Mouse (Mus musculus) left cerebral cortex, adult 6 months (tissue): Measurements from ENCODE around the gene Crabp2. TPM values are rescaled to one million over a fixed set of nuclear protein-coding genes. Genes with fewer than 3 reads are reported as not detected.

Source experiments
- long read RNA-seq, 2 experiments: library from polyadenylated mRNA; unstranded; transcript quantifications; one replicate each; pipeline ENCODE4 v2.0.0; 2019 to 2020
- polyA plus RNA-seq: library from polyadenylated mRNA; unstranded; fragments of <200 nt; fragmentation: Nextera tagmentation; gene quantifications from 2 replicates; pipeline ENCODE4 v1.2.3, GENCODE M21; 2021

Crabp2 gene
- polyA plus RNA-seq, result 12.9 and 20.4 TPM in 2 replicates
- long read RNA-seq, experiment 1, partial matches to known transcripts, result 1 of 1 reads
- long read RNA-seq, experiment 1, other reads (novel, unspliced or antisense), result 0 of 1 reads
- long read RNA-seq, experiment 2, transcript Crabp2-201 (4 exons, 931 nt), result major isoform, 10 of 10 reads
- long read RNA-seq, experiment 2, partial matches to known transcripts, result 0 of 10 reads
- long read RNA-seq, experiment 2, other reads (novel, unspliced or antisense), result 0 of 10 reads

GRCm38 (mm10) chr3:87948378-87949265 is at the start of gene Crabp2:
Crabp2 (plus strand) TSS chr3:87948666.

GRCm38 (mm10) chr3:87905880-87906485 is 42.5 kb upstream of the Crabp2 start, which contains the start of gene Hdgf:
Hdgf (plus strand) TSS chr3:87906321.

GRCm38 (mm10) chr3:87919336-87920108 is 28.9 kb upstream of the Crabp2 start, which contains the start of gene Mrpl24:
Mrpl24 (plus strand) TSS chr3:87919506.

GRCm38 (mm10) chr3:87930078-87930795 is 18.2 kb upstream of the Crabp2 start, which contains the start of the genes Isg20l2 and Rrnad1:
Isg20l2 (plus strand) TSS chr3:87930314.
Rrnad1 (minus strand) TSS chr3:87930717.

GRCm38 (mm10) chr3:87970939-87971488 is 22.5 kb downstream of the Crabp2 start, which contains the start of gene Nes:
Nes (plus strand) TSS chr3:87971078.

GRCm38 (mm10) chr3:88000181-88000580 is 51.7 kb downstream of the Crabp2 start, which contains the start of gene Bcan:
Bcan (minus strand) TSS chr3:88000230.

Other genes with a start within 250 kb of the Crabp2 start
- 0.08 and 0.34 TPM in 2 replicates for gene Lrrc71, start 200.0 kb upstream of the Crabp2 start, polyA plus RNA-seq
- 0.72 and 1.2 TPM in 2 replicates for gene Ntrk1, start 153.5 kb upstream of the Crabp2 start, polyA plus RNA-seq
- 0.21 and 0.27 TPM in 2 replicates for gene Insrr, start 151.7 kb upstream of the Crabp2 start, polyA plus RNA-seq
- 2.9 and 3.4 TPM in 2 replicates for gene Pear1, start 124.4 kb upstream of the Crabp2 start, polyA plus RNA-seq
- not detected in 2 replicates for gene Sh2d2a, start 101.9 kb upstream of the Crabp2 start, polyA plus RNA-seq
- 4.0 and 5.3 TPM in 2 replicates for gene Prcc, start 63.1 kb upstream of the Crabp2 start, polyA plus RNA-seq
- gene Hdgf, start 42.3 kb upstream of the Crabp2 start, polyA plus RNA-seq, result 78.2 and 136 TPM in 2 replicates
- 66.0 and 75.7 TPM in 2 replicates for gene Mrpl24, start 29.2 kb upstream of the Crabp2 start, polyA plus RNA-seq
- gene Isg20l2, start 18.4 kb upstream of the Crabp2 start, polyA plus RNA-seq, result 3.2 and 5.5 TPM in 2 replicates
- gene Rrnad1, start 17.9 kb upstream of the Crabp2 start, polyA plus RNA-seq, result 8.7 and 9.4 TPM in 2 replicates
- 0.83 and 1.5 TPM in 2 replicates for gene Nes, start 22.4 kb downstream of the Crabp2 start, polyA plus RNA-seq
- gene Bcan, start 51.6 kb downstream of the Crabp2 start, polyA plus RNA-seq, result 169 and 175 TPM in 2 replicates
- 14.7 and 18.6 TPM in 2 replicates for gene Hapln2, start 78.9 kb downstream of the Crabp2 start, polyA plus RNA-seq
- 17.8 and 18.1 TPM in 2 replicates for gene Gpatch4, start 94.4 kb downstream of the Crabp2 start, polyA plus RNA-seq
- gene Naxe, start 109.8 kb downstream of the Crabp2 start, polyA plus RNA-seq, result 203 and 228 TPM in 2 replicates
- not detected in 2 replicates for gene Ttc24, start 129.6 kb downstream of the Crabp2 start, polyA plus RNA-seq
- 0.18 and 0.29 TPM in 2 replicates for gene Iqgap3, start 133.3 kb downstream of the Crabp2 start, polyA plus RNA-seq
- gene Mef2d, start 193.7 kb downstream of the Crabp2 start, polyA plus RNA-seq, result 21.3 and 112 TPM in 2 replicates